In the genomic region with DNA sequence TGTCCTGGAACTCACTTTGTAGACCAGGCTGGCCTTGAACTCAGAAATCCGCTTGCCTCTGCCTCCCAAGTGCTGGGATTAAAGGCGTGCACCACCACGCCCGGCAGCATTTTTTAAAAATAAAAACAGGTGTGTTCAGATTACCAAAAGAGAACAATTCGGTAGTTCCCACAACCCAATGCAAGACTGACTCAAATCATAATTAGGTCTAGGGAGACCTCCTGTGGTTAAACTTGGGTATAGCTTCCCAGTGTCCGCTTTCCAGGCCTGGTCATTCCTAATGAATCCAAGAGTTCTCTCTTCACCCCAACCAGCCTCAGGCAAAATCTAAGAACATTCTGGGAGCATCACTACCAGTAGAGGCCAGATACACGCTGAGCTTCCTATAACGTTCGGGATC, we compare ENCODE assay signal across 8 mouse cellular contexts. TPM values are rescaled to one million over a fixed set of nuclear protein-coding genes. Genes with fewer than 3 reads are reported as not detected.
A peak's percentile ranks its signal among the peaks of the same experiment; 100 is the strongest.
DNase-seq lines count a peak whose midpoint lies in the region; ATAC-seq lines count a peak whose summit lies in the region.

No protein-coding gene starts in this region.

- no peak overlapping the region for H3K27ac ChIP-seq in embryonic facial prominence, embryonic 11.5 days (replicated peaks; ENCODE audit: low read depth, low read length)
- no peak overlapping the region for H3K27ac ChIP-seq in hindbrain, embryonic 14.5 days
- no peak overlapping the region for H3K27ac ChIP-seq in midbrain, embryonic 14.5 days (replicated peaks; ENCODE audit: low read depth, low read length)

- no peak overlapping the region for H3K9ac ChIP-seq in embryonic facial prominence, embryonic 11.5 days (replicated peaks; ENCODE audit: low read length)
- H3K9ac ChIP-seq in hindbrain, embryonic 14.5 days, result no peak overlapping the region
- H3K9ac ChIP-seq in midbrain, embryonic 14.5 days (replicated peaks; ENCODE audit: low read length), result no peak overlapping the region

- no peak overlapping the region for H3K4me3 ChIP-seq in embryonic facial prominence, embryonic 11.5 days (ENCODE audit: low read depth, low read length)
- H3K4me3 ChIP-seq in hindbrain, embryonic 14.5 days (replicated peaks; ENCODE audit: low read length), result no peak overlapping the region
- H3K4me3 ChIP-seq in midbrain, embryonic 14.5 days (replicated peaks; ENCODE audit: low read depth, low read length), result no peak overlapping the region

- no peak for ATAC-seq in embryonic facial prominence, embryonic 11.5 days (replicated peaks; ENCODE audit: insufficient number of reproducible peaks, low FRiP score, low TSS enrichment, low read depth)
- ATAC-seq in hindbrain, embryonic 14.5 days (ENCODE audit: low FRiP score), result no peak
- ATAC-seq in midbrain, embryonic 14.5 days (ENCODE audit: low FRiP score, low TSS enrichment), result no peak

- DNase-seq in left cerebral cortex, adult 18-20 months (ENCODE audit: low spot score in 2 of 2), result peak; percentile 48 to 62
- DNase-seq in left cerebral cortex, postnatal 36 days (ENCODE audit: low spot score in 2 of 2), result no peak
- DNase-seq in adipocyte (ENCODE audit: low spot score), result peak; percentile 87
- peak; percentile 84 for DNase-seq in embryonic facial prominence, embryonic 11.5 days (ENCODE audit: low spot score)
- peak; percentile 88 for DNase-seq in hindbrain, embryonic 14.5 days (ENCODE audit: low spot score)
- peak; percentile 58 to 78 for DNase-seq in layer of hippocampus, postnatal 14 days (ENCODE audit: low spot score in 2 of 2)
- DNase-seq in midbrain, embryonic 14.5 days, result peak; percentile 91
- DNase-seq in thymus, postnatal 25 days, result peak; percentile 40

- H3K36me3 ChIP-seq in embryonic facial prominence, embryonic 11.5 days (replicated peaks; ENCODE audit: control insufficient read depth, insufficient read depth, low read depth, low read length), result no peaks in the 10 kb centered on the region
- no peaks in the 10 kb centered on the region for H3K36me3 ChIP-seq in hindbrain, embryonic 14.5 days (replicated peaks; ENCODE audit: control insufficient read depth, insufficient read depth)
- H3K36me3 ChIP-seq in midbrain, embryonic 14.5 days (ENCODE audit: control insufficient read depth, insufficient read depth, low read length), result no peaks in the 10 kb centered on the region

- H3K27me3 ChIP-seq in embryonic facial prominence, embryonic 11.5 days (ENCODE audit: control insufficient read depth, insufficient read depth, low read length), result no peaks in the 10 kb centered on the region
- H3K27me3 ChIP-seq in hindbrain, embryonic 14.5 days (ENCODE audit: control insufficient read depth, insufficient read depth, low read length), result no peaks in the 10 kb centered on the region
- no peaks in the 10 kb centered on the region for H3K27me3 ChIP-seq in midbrain, embryonic 14.5 days (ENCODE audit: control insufficient read depth, insufficient read depth, low read length)

- no peaks in the 10 kb centered on the region for H3K4me1 ChIP-seq in embryonic facial prominence, embryonic 11.5 days (ENCODE audit: control insufficient read depth, insufficient read depth, low read length)
- H3K4me1 ChIP-seq in hindbrain, embryonic 14.5 days (replicated peaks; ENCODE audit: control insufficient read depth, insufficient read depth, low read length), result 0 out of 2 replicates have a peak, but pooled peaks cover 3% of the 10 kb centered on the region
- peaks cover 2% of the 10 kb centered on the region; the same call in 1 of the 2 replicates for H3K4me1 ChIP-seq in midbrain, embryonic 14.5 days (ENCODE audit: control insufficient read depth, insufficient read depth, low read length)

- no peaks in the 10 kb centered on the region for H3K9me3 ChIP-seq in embryonic facial prominence, embryonic 11.5 days (replicated peaks; ENCODE audit: control insufficient read depth, low read length)
- no peaks in the 10 kb centered on the region for H3K9me3 ChIP-seq in hindbrain, embryonic 14.5 days (ENCODE audit: control insufficient read depth, low read length)
- H3K9me3 ChIP-seq in midbrain, embryonic 14.5 days (ENCODE audit: control insufficient read depth, low read length), result no peaks in the 10 kb centered on the region

- WGBS in embryonic facial prominence, embryonic 11.5 days, result 21% methylated on average over 9 of the region's 9 CpGs
- 29% methylated on average over 9 of the region's 9 CpGs for WGBS in hindbrain, embryonic 14.5 days
- 28% methylated on average over 9 of the region's 9 CpGs for WGBS in midbrain, embryonic 14.5 days

- no peak overlapping the region for H3K4me2 ChIP-seq in embryonic facial prominence, embryonic 11.5 days (ENCODE audit: low read depth, low read length)
- H3K4me2 ChIP-seq in hindbrain, embryonic 14.5 days (replicated peaks), result no peak overlapping the region
- no peak overlapping the region for H3K4me2 ChIP-seq in midbrain, embryonic 14.5 days (ENCODE audit: low read length)

- intact Hi-C loops in left cerebral cortex, postnatal 36 days (cut with DNase I), result loop anchor here (10.0 kb wide), 1 partner anchor 436 kb away; no protein-coding TSS in a partner anchor

RNA-seq across cellular contexts. Expression of a gene that starts 17.0 kb away (rescaled TPM):
- 10 to 100 TPM; 46.1 to 46.4 TPM for total RNA-seq in left cerebral cortex, adult 18-20 months (2021)
- 10 to 100 TPM; 47.5 to 52.3 TPM for total RNA-seq in left cerebral cortex, postnatal 36 days (2021)
- 6.2 and 7.6 TPM in 2 replicates for polyA plus RNA-seq in embryonic facial prominence, embryonic 11.5 days (2014; fragmentation: Nextera tagmentation; extraction: Ambion mirVana)
- 3.2 and 3.9 TPM in 2 replicates for polyA plus RNA-seq in hindbrain, embryonic 14.5 days (2014; fragmentation: Nextera tagmentation; extraction: Ambion mirVana)
- 10 to 100 TPM; 20.5 to 21.9 TPM for total RNA-seq in layer of hippocampus, postnatal 14 days (2021)
- 6.0 and 6.2 TPM in 2 replicates for polyA plus RNA-seq in midbrain, embryonic 14.5 days (2014; fragmentation: Nextera tagmentation; extraction: Ambion mirVana)

Comparison
In these comparisons a context has a peak if more than half of its experiments do, and no peak if none do; other contexts are left out.
1. DNase-seq: peak in left cerebral cortex, adult 18-20 months (2 of 2), adipocyte (single experiment), embryonic facial prominence, embryonic 11.5 days (single experiment), hindbrain, embryonic 14.5 days (single experiment), layer of hippocampus, postnatal 14 days (2 of 2), midbrain, embryonic 14.5 days (single experiment) and thymus, postnatal 25 days (single experiment); none in left cerebral cortex, postnatal 36 days (0 of 2).